Mouse (Mus musculus) 3134 (cell line): ENCODE measurements around the gene Rere.

Experiments used
- DNase-seq: peaks from one replicate; pipeline ENCODE4 v3.0.0-alpha.2; 2011; ENCODE audit warnings: low spot score; ENCODE audit not compliant: insufficient read length; ENCODE audit errors: extremely low read depth

The Rere gene

DNA sequence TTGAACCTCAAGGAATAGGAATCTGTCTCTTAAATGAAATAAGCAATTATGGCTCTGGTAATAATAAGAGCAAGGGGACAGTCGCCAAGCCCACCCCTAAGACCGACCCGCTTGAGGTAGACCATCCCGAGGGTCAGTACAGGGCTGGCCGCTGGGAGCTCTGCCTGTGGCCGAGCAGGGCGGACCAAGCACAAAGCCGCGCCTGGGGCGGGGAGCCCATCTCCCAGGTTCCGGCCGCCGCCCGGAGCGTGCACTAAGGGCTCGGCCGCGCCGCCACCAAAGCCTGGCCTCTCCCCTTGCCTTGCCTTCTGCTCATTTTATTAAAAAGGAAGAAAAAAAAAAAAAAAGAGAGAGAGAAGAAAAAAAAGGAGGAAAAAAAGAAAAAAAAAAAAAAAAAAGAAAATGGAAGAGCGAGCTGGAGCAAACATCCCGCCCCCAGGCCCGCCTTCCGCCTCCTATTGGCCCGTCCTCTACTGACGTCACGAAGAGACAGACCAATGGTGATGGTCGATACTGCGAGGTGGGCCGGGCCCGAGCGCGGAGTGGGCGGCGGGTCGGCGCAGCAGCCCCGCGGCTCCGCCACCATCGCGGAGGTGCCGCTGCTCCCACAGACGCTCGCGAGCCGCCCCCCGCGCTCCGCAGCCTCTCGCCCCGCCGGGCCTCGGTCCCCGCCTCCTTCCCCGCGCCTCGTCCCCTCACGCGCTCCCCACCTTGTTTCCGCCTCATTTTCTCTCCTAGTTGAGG, at the start of gene Rere:
Gene Rere, plus strand, starts transcription at position 629 of the 744 bp plus-strand sequence.
- DNase-seq = peak; percentile 87

DNA sequence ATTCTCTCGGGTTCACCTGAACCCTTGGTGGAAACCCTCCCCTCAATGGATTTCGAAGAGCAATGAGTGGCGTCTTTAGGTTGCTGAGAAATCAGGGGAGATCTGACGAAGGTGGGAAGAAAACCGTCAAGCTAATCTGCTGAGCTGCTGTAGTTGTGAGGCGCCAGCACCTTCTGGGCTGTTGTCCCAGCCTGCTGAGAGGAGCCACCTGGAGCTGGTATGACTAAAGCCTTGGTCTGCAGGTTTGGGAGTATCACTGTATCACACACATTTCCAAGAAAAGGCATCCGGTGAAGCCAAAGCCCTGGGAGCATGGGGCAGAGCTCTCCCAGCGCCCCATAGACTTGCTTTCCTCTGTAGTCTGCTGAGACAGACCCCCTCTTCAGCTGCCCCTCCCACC, 49.6 kb upstream of the Rere start:
- no peak for DNase-seq

DNA sequence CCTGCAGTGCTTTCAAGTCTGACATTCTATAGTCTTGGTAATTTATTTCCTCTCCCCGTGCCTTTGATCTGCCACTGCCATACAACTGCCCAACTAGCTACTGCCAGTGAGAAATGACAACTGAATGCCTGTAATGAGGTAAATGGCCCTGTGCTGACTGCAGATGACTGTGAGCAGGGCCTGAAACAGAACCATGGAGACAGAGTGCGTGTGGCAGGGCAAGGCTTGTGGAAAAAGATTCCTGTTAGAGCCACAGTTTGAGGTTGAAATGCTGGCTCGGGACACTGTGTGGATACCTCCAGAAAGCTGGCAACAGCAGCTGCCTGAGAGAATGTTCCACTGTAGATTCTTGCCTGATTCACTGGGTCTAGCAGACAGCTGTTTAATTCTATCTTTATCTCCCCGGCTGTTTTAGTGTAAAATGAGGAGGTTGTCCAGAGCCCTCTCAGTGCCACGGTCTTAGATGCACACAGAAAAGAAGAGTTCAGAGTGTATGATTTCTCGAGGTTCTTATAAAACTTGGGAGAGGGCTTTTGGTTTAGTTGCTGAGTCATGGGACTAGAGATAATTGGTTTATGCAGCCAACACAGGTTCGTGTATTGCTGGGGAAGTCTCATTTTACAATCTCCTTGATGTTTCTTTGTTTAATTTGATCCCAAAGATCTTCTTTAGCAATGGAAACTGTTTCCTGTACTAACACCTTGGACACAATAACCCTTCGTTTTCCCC, 46.7 kb upstream of the Rere start:
- no peak for DNase-seq

DNA sequence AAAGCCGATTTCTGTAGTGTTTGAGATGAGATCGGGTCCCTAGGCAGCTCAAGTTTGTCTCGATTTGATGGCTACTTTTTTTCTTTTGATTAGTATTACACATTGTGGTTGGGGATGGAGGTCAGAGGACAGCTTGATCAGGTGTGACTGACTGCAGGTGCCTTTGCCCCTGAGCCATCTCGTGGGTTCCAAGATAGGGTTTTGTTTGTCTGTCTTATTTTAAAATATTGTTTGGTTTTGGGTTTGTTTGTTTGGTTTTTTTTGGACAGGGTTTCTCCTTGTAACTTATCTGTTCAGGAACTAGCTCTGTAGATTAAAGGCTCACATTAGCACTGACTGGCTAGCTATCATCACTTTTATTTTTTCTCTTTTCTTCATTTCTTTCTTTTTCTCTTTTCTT, 45.9 kb upstream of the Rere start:
- no peak for DNase-seq

DNA sequence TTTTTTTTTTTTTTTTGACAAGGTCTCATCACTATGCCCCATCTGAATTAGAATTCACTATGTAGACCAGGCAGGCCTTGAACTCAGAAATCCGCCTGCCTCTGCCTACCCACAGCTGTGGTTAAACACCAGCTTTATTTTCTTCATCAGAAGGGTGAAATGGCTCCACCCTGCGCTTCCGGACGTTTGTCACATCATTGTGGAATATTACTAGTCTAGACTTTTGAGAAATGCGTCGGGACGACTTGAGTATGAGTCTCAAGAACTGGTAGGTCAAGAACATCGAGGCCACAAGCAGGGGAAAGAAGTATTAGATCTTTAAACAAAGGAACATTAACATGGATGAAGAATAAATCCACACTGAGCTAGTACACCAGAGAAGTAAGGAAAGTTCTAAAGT, 45.4 kb upstream of the Rere start:
- no peak for DNase-seq

DNA sequence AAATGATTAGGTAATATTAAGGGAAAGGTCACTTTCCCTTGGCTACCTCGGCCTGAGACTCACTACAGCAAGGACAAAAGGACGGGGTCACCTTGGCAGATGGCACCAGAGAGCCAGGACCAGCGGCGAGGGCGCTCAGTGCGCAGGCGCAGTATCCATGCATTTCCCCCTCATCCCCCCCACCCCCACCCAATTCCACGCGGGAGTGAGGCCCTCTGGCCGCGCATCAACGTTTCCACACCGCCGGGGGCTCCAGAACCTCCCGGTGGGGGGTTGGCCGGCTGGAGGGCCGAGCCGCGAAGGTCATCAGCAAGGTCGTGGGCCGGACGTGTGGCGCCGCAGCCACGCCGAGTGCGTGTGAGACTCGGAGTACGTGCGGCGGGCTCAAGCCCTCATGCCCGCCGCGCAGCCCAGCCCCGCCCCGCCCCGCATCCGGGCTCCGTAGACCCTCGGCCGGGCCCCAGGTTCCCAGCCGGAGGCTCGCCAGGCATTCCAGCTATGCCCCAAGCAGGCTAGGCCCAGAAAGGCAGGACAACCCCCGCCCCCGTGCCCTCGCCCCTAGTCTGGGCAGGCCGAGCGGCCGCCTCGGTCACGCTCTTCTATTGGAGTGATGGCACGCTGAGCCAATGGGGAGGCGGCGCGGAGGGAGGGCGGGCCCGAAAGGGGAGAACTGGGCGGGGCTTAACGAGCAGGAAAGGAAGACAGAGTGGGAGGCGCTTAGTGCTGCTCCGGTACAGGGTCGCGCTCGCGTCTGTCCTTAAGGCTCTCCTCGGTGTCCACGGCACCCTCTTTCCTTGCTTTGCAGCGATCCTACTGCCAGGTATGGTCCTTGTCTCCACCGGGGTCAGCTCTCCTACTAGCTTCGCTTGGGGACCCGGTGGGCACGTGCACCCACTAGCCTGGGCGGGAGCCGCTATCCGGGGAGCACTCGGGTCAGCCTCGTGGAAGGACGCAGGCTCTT, 44.6 kb upstream of the Rere start, which contains the start of gene Eno1:
Gene Eno1, plus strand, starts transcription at position 201 of the 961 bp plus-strand sequence.
- peak; percentile 96 for DNase-seq

DNA sequence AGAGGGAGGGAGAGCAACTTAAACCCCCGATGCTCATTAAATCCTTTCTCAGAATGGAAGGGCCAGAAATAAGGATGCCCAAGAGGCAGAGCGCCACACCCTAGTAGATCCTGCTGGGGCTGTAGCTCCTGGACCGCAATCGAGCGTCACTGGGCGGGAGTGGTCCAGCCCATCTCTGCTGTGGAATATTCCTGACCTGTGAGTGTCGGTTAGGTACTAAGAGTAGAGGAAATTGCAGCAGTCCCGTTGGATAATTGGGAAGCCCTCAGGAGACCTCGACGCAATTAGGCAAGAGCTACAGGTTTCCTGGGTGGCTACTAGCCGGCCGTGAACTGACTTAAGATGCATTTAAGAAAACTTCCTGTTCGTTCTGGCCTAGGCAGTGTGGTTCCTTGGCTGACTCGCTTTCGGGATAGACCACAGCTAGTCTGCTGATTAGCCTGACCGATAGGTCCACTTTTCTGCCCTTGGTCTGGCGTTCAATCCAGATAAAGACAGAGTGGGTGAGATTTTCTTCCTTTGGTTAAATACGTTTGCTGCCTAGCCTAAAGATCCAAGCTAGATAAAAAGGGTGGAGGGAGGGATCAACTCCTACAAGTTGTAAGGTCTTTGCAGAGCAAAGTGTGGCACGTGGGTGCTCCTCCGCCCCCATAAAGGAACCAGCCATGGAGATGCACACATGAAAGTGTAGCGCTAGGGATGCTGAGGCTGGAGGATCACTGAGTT, 43.6 kb upstream of the Rere start:
- DNase-seq = peak; percentile 56

DNA sequence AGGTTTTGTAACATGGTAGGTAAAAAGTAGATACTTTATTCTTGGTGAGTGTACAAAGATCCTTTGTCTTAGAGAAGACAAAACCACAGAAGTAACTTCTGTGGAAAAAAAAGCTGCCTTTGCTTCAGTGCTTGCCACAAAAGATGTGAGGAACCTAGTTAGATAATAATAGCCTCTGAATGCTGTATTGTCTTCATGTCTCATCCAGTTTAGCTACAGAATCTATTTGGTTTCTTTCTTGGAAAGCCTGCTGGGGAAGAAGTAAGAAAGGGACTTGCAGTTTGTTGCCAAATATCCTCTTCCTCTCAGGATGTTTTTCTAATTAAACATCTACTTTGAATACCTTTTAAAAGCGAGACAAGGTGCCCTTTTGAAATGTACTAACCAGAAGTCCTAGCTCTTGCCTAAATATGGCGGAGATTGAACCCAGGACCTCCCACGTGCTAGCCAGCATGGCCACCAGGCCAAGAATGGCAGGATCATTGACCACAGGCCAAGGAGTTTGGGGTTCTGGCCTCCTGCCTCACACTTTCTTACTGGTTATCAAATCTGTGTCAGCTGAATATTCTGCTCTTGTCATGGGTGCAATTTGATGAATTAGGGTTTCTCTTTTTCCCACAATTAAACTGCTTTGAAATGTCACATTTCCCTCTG, 42.9 kb upstream of the Rere start:
- DNase-seq = peak; percentile 39

DNA sequence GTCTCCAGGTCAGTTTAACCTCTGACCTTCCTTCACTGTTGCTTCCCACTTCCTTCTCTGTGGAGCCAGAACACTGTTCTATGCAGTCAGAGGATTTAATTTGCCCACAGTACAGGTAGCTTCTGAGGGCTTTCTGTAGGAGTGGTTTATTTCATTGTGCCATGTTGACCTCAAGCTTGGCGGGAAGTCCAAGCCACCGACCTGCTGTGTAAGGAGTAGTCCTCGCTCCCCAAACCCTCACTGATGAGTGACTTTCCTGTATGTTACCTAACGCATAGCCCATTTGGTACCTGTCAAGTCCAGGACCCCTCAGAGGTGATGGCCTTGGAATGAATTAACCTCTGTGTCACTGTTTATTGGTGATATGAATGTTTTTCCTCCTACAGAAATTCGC, 42.4 kb upstream of the Rere start:
- no peak for DNase-seq

DNA sequence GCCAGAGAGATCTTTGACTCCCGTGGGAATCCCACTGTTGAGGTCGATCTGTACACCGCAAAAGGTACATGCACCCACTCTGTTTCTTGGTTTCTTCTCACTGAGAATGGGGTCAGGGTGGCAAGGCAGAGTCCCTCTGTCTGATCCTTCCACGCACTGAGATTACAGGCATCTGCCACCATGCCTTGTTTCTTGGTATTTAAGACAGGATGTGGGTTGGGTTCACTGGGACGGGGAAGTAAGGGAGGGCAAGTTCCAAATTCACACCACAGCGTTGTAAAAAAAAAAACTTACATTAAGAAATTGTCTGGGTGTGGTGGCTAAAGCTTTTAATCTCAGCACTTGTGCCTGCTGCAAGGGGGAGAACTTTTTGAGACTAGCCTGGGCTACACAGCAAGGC, 41.9 kb upstream of the Rere start:
- no peak for DNase-seq

DNA sequence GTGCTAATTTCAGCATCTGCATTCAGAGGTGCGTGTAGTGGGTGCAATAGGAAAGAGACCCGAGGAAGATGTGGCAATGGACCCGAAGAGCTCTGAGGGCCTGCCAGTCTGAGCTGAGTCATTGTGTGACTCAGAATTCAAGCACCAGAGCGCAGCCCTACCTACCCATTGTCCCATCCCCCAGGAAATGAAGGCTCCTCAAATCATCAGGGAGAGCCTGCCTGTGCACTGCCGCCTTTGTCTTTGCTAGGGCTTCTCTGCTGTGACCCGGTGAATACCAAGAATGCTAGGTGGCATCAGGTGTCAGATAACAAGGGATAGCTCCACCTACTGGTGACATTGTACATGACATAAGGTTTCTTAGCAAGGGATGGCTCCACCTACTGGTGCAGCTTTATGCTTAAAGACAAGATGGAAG, 41.5 kb upstream of the Rere start:
- DNase-seq = peak; percentile 74

DNA sequence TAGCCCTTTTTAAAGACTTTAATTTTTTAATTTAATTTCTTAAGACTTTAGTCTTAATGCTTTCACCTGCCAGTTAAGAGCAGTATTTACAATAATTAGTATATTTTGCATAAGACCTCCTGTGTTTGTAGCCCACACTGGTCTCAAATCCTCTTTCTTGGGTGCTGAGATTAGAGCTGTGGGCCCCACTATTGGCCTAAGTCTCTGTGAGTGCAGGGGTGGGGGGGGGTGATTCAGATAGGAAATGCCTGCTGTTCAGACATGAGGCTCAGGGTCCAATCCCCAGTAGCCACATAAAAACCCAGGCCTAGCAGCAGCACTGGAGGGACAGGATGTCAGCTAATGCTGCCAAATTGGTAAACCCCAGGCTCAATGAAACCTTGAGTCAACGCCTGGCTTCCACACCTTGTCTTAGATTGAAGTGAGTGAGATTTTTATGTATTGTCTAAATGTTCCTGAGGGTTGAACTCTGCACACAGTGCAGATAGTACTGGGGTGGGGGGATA, 41.0 kb upstream of the Rere start:
- DNase-seq = no peak

DNA sequence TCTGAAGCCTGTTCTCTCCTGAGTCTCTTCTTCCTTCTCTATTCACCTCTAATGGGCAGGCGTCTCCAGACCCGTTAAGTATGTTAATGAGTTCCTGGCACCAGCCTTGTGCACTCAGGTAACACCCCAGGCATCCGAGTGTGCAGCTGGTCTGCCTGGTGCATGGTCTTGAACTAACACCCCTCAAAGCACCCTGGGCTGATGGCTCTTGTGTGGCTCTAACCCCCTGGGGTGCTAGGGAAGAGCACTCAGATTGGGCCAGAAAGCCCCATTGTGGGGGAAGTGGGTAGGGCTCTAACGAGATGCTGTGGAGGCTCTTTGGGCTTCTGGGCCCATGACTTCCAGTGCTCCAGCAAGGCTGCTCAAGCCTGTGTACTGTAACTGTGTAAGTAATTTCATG, 39.7 kb upstream of the Rere start:
- DNase-seq = no peak

DNA sequence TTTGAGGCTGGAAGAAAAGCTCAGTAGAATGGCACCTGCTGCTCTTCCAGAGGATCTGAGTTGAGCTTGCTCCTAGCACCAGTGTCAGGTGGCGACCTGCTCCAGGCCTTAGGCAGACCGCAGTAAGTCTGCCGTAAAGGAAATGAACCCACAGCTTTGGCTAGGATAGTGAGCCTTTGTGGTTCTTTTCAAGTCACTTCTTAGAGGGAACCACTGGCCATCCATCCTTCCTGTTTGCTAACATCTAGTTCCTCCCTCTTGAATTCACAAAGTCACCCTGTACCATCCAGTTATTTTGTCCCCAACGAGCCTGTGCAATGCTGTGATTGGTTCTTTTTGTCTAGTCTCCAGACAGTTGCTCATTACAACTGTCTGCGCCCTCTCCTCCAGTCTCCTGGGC, 38.7 kb upstream of the Rere start:
- no peak for DNase-seq

DNA sequence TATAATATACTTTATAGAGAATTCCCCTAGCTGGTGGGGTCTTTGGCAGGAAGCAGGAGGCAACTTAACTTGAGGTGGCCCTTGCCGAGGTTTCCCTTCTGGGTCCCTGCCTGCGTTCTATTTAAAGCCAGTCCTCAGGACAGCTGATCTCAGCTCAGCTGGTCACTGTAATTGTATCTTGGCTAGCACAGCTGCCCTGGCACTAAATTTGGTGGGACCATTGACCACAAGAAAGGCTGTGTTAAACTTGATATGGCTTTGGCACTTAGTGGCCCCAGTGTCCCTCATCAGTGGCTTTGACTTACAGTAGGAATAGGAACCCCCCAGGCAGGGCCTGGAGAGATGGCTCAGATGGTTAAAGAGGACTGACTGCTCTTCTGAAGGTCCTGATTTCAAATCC, 35.6 kb upstream of the Rere start:
- DNase-seq = no peak

DNA sequence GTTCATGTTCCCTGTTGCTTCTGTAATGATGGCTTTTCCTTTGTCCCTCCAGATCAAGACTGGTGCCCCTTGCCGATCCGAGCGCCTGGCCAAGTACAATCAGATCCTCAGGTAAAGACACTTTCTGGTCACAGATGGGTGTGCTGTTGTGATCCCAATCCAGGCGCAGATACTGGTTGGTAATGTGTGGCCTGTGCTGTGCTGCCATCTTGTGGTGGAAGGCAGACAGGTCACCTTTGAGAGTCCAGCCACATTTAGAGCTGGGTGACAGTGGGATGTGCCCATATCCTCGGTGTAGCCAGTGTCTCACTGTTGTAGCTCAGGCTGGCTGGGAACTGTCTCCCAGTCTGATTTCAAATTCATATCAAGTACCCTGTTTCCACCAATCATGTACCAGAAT, 33.4 kb upstream of the Rere start:
- DNase-seq = no peak

DNA sequence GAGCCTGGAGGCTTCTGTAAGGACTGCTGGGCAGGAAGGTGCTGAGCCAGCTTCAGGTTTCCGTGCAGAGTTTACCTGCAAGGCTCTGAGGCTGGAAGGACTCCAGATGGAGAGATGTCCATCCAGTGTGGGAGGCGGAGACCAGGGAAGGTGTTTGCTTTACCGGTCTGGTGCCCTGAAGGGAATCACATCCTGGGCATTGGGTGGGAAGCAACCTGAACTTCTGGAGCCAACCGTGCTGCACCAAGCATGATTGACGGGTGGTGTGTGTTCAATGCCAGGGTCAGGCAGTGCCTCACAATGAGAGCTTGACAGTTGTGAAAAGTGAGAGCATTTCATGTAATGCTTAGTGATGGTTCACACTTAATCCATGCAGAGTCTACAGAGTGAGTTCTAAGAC, 32.5 kb upstream of the Rere start:
- DNase-seq = no peak

DNA sequence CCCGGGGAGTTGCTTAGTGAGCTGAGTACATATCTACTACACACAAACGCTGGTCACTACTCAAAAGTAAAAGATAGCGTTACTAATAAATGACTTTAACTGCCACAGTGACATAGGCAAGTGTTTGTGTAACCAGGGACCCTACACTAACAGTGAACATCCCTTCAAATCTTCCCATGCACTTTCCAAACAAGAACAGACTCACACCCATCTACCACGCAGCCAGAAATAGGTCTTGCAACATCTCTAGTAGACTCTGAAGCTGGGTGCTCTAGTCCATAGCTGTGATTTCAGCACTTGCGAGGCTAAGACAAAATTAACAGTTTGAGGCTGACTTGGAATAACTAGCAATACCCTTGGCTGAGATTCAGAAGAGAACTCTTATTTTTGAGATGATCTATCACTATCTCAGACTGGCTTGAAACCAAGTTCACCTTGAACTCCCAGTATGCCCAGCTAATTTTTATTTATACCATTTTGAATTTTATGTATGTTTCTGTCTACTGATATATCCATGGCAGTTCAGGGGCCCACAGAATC, 31.6 kb upstream of the Rere start:
- no peak for DNase-seq
